Mouse (Mus musculus) stomach, postnatal 0 days (tissue): ENCODE measurements around the gene Ppan. TPM values are rescaled to one million over a fixed set of nuclear protein-coding genes. Genes with fewer than 3 reads are reported as not detected.
A peak's percentile ranks its signal among the peaks of the same experiment; 100 is the strongest.

Experiments
- ATAC-seq: fragments of 200-750 bp; cut with Nextera tagmentation; 2 replicates; pipeline ENCODE4 v1.8.0; 2017; ENCODE audit not compliant: low FRiP score, low TSS enrichment
- DNase-seq: peaks from one replicate; pipeline ENCODE4 v3.0.0-alpha.2; 2016; ENCODE audit warnings: low spot score
- H3K27ac ChIP-seq: fragments of 300-500 bp; sonication (generic); replicated peaks from 2 replicates; pipeline ENCODE4 v1.5.1; 2014; ENCODE audit warnings: mild to moderate bottlenecking, control low read depth
- H3K27me3 ChIP-seq: fragments of 300-500 bp; sonication (generic); 2 replicates; pipeline ENCODE4 v1.6.1; 2014; ENCODE audit warnings: low read length; ENCODE audit not compliant: control insufficient read depth, insufficient read depth
- H3K36me3 ChIP-seq: fragments of 300-500 bp; sonication (generic); 2 replicates; pipeline ENCODE4 v1.6.1; 2014; ENCODE audit warnings: low read length, mixed read lengths; ENCODE audit not compliant: control insufficient read depth, insufficient read depth
- H3K4me1 ChIP-seq: fragments of 300-500 bp; sonication (generic); replicated peaks from 2 replicates; pipeline ENCODE4 v1.6.1; 2014; ENCODE audit warnings: antibody characterized with exemption; ENCODE audit not compliant: control insufficient read depth, insufficient read depth
- H3K4me2 ChIP-seq: fragments of 300-500 bp; sonication (generic); replicated peaks from 2 replicates; pipeline ENCODE4 v1.6.1; 2014; ENCODE audit warnings: low read depth, mild to moderate bottlenecking, control low read depth, moderate library complexity
- H3K4me3 ChIP-seq: fragments of 300-500 bp; sonication (generic); 2 replicates; pipeline ENCODE4 v1.5.1; 2014; ENCODE audit warnings: low read depth, low read length, control low read depth
- H3K9ac ChIP-seq: fragments of 300-500 bp; sonication (generic); 2 replicates; pipeline ENCODE4 v1.6.1; 2014; ENCODE audit warnings: mild to moderate bottlenecking, low read length, control low read depth, mixed read lengths
- H3K9me3 ChIP-seq: fragments of 300-500 bp; sonication (generic); 2 replicates; pipeline ENCODE4 v1.6.1; 2016; ENCODE audit warnings: low read length; ENCODE audit not compliant: control insufficient read depth
- CTCF ChIP-seq: IDR thresholded peaks from 2 replicates; pipeline ENCODE4 v1.5.1; 2016; ENCODE audit warnings: antibody characterized with exemption, low read depth, mild to moderate bottlenecking, moderate library complexity
- EP300 ChIP-seq: optimal IDR thresholded peaks from 2 replicates; pipeline ENCODE3; 2016; ENCODE audit warnings: antibody characterized with exemption
- WGBS: fragments of 180-500 bp; shearing (Covaris S2); extraction: QIAGEN DNeasy Blood & Tissue Kit; methylation state at CpG from one replicate; pipeline ENCODE4 v1.1.7; 2014; 5-methylcytosine and 5-hydroxymethylcytosine counted together
- polyA plus RNA-seq: library from polyadenylated mRNA; unstranded; fragments of >200 nt; fragmentation: Nextera tagmentation; extraction: Ambion mirVana; gene quantifications from 2 replicates; pipeline ENCODE4 v1.2.1, GENCODE M21; 2015

The Ppan gene
- polyA plus RNA-seq, 1 experiment from 2014 or later, result 32.4 TPM

DNA sequence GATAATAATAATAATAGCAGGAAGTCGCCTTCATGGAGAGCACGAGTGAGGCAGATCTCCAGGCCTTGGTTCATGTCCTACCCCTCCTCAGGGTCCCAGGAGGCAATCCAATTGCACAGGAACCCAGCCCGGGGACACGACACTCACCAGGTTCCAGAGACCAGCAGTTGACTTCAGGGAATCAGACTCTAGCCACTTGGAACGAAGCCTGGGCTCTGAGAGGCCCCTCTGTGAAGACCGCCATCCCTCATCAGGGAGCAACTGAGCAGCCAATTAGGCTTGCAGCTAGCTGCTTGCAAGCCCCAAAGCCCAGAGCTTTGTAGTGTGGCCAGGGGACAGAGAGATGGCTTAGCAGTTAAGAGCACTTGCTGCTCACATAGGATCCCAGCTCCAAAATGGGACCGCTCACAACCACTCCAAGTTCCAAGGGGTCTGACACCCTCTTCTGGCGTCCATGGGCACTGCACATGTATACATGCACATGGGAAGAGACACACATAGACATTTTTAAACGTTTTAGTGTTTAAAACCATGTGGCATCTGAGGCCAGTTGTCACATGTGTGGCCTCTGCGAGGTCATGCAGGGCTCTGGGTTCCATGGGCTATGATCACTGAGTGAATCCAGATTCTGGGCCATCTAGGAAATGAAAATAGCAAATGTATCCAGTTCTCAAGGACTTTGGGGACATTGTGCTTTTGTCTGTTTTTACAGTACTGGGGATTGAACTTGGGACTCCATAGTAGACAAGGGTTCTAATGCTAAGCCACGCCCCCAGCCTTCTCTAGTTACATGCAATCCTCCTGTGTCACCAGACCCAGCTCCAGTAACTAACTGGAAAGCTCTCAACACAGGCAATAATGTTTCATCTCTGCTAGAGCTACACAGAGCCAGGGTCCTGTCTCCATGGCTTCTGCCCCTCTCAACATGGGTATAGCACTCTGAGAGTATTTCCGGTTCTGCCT, 17.5 kb upstream of the Ppan start:
- Histone ChIP-seq H3K4me3 (no peak overlapping the region), H3K27me3 (no peaks in the 10 kb centered on the region), H3K9ac (no peak overlapping the region), H3K4me1 (no peaks in the 10 kb centered on the region), H3K27ac (no peak overlapping the region), H3K36me3 (no peaks in the 10 kb centered on the region), H3K4me2 (no peak overlapping the region), H3K9me3 (no peaks in the 10 kb centered on the region)
- no peak for DNase-seq
- TF ChIP-seq EP300, result no peak
- TF ChIP-seq CTCF, result peak; percentile 29
- 77% methylated on average over 12 of the region's 12 CpGs for WGBS
- no peak for ATAC-seq

DNA sequence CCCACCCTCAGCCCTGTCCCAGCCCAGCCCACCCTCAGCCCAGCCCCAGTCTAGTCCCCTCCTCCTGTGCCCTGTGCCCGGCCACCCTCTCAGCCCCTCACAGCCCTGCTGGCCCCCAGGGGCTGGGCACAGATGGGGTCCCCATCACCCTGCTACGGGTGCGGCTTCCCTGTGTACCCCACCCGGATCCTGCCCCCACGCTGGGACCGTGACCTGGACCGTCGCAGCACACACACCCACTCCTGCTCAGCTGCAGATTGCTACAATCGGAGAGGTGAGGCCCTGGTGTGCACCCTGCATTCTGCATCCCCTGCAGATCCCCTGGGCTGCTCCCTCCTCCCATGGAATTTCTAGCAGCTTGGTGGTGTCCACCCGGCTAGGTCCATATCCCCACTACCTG, 15.0 kb upstream of the Ppan start:
- Histone ChIP-seq H3K27ac (no peak overlapping the region), H3K27me3 (no peaks in the 10 kb centered on the region), H3K9ac (no peak overlapping the region), H3K36me3 (no peaks in the 10 kb centered on the region), H3K9me3 (no peaks in the 10 kb centered on the region), H3K4me1 (no peaks in the 10 kb centered on the region), H3K4me2 (no peak overlapping the region), H3K4me3 (no peak overlapping the region)
- 82% methylated on average over 9 of the region's 10 CpGs for WGBS
- DNase-seq, result no peak
- no peak for ATAC-seq
- TF ChIP-seq CTCF, result no peak

DNA sequence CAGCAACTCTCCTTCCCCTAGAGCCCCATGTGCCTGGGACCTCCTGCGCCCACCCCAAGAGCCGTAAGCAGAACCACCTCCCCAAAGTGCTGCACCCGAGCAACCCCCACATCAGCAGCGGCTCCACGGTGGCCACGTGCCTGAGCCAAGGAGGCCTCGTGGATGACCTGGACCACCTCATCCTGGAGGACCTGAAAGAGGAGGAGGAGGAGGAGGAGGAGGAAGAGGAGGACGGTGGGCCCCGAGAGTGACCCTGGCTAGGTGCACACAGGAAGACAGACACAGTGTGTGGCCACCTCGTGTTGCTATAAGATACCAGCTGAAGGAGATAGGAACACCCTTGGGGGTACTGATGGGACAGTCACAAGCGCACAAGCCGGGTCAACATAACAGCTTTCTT, 14.5 kb upstream of the Ppan start:
- Histone ChIP-seq H3K4me2 (no peak overlapping the region), H3K27ac (no peak overlapping the region), H3K4me3 (no peak overlapping the region), H3K9ac (no peak overlapping the region), H3K36me3 (no peaks in the 10 kb centered on the region), H3K9me3 (no peaks in the 10 kb centered on the region), H3K4me1 (no peaks in the 10 kb centered on the region), H3K27me3 (no peaks in the 10 kb centered on the region)
- DNase-seq (no peak), ATAC-seq (no peak)
- TF ChIP-seq EP300, result no peak
- WGBS, result 89% methylated on average over 12 of the region's 12 CpGs

DNA sequence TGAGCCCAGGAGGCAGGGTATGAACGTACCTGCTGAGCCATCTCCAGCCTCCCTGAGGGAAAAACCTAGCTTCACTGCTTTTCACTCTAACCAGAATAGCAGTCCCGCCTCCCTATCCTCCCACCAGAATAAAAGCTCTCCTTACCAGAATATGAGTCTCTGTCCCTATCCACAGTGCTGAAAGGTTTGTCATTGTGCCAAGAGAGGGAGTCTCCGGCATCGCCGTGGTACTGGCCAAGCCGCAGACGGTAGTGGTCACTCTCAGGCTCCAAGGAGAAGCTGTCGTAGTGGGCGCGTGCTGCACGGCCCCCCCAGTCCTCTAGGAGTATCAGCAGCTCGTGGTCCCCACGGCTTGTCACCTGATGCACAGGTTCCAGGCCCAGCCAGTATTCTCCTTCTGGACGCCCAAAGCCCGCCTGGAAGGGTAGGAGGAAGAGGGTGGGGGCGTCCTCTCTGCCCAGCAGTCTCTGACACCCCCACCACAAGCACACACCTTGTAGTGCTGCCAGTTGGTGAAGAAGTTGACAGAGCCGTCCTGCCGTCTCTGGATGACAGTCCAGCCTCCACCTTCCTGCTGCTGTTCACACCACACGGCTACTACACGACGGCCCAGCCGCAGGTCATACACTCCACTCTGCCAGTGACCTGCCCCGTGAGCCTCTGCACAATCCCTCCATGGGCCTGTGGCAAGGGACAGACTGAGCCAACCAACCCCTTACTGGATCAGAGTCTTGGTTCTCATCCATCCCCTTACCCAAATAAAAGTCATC, 12.8 kb upstream of the Ppan start:
- Histone ChIP-seq H3K27ac (no peak overlapping the region), H3K27me3 (no peaks in the 10 kb centered on the region), H3K9ac (no peak overlapping the region), H3K4me1 (no peaks in the 10 kb centered on the region), H3K4me2 (no peak overlapping the region), H3K36me3 (no peaks in the 10 kb centered on the region), H3K9me3 (no peaks in the 10 kb centered on the region), H3K4me3 (no peak overlapping the region)
- TF ChIP-seq CTCF (no peak), EP300 (no peak)
- 61% methylated on average over 22 of the region's 23 CpGs for WGBS
- ATAC-seq (no peak), DNase-seq (no peak)

DNA sequence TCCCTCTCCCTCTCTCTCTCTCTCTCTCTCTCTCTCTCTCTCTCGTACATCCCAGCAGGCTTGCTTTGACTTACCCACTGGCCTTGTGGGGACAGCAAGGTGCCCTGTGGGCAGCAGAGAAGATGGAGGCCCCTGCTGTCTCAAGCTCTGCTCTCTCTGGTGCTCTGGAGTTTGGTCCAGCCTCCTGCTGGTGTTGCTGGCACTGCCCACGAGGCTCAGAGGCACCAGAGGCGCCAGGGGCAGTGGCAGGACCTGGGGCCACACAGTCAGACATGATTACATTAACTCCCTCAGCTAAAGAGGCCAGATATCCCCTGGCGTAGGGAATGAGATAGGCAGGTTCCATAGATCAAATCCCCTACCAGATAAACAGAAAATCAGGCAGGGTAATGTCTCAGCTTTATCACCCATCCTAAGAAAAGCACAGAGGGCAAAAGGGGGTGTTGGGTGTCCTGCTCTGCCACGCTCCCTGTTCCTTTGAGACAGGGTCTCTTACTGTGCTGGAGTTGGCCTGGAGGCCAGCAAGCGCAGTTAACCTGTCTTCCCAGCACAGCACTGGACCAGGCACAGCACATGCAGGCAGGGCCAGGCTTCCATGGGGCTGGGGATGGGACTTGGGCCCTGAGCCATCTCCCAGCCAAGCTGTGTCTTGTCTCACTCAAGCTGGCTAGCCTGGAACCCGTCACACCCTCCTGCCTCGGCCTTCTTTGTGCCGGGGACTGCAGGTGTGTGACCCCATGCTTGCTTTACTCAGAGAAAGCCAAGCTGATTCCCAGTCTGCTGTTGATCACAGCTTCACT, 11.5 kb upstream of the Ppan start:
- WGBS, result 71% methylated on average over 8 of the region's 9 CpGs
- no peak overlapping the region for H3K4me3 ChIP-seq
- DNase-seq, result no peak
- no peaks in the 10 kb centered on the region for H3K36me3 ChIP-seq
- H3K27me3 ChIP-seq, result no peaks in the 10 kb centered on the region
- H3K27ac ChIP-seq, result no peak overlapping the region
- no peak overlapping the region for H3K4me2 ChIP-seq
- no peak for TF ChIP-seq CTCF
- no peak for TF ChIP-seq EP300
- no peaks in the 10 kb centered on the region for H3K9me3 ChIP-seq
- no peaks in the 10 kb centered on the region for H3K4me1 ChIP-seq
- H3K9ac ChIP-seq, result no peak overlapping the region
- ATAC-seq, result no peak
